Mouse (Mus musculus): ENCODE results near the gene Vps13a.
"Not testable (repeated sequence)": the region's sequence is repeated elsewhere in the genome, so short reads cannot be mapped to it uniquely, and the experiment has no call there.

Gene Vps13a

DNA sequence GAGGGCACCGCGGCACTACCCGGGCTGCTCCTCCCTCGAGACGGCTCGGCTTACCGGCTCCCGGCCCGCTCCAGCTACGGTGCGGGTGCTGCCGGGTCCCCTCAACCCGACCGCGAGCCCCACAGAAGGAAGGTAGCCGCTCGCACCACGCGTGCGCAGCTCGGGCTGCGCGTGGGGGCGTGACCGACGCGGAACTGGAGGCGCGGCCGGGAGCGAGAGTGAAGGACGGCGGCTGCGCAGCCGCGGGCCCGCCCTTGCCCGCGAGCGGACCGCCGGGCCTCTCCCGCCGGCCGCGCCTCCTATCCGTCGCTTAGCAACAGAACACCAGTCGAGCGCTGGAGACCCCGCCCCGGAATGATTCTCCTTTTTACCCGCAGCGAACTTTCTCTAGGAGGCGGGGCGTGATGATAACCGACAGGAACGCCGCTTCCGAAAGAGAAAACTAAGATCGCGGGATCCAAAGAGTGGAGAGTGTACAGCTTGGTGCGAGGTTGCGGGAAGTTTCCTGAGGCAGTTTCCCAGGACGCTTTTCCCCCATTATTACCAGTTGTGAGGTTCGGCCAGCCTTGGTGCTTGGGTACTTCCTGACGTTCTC, at the start of gene Vps13a:
TSS of gene Vps13a (minus strand) at position 144 of the 595 bp plus-strand sequence.
- peak; percentile 57 to 76 for DNase-seq (ENCODE audit: low spot score in 2 of 2)

DNA sequence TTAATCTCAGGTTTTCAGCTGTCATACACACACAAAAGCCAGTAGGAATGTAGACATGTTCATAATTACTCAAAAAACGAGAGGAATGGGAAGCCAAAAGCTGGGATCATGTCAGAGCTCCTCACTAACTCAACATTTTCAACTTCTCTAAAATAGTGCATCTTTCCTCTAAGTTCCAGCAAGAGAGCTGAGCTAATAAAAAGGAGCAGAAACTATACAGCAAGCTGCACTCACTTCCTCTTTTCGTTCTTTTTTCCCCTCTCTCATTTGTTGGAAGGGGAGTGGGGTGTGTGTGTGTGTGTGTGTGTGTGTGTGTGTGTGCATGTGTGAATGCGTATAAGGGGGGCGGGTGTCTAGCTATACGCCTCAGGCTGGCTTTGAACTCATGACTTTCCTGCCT, 46.9 kb upstream of the Vps13a start:
- no peak for DNase-seq (ENCODE audit: low spot score in 2 of 2)

DNA sequence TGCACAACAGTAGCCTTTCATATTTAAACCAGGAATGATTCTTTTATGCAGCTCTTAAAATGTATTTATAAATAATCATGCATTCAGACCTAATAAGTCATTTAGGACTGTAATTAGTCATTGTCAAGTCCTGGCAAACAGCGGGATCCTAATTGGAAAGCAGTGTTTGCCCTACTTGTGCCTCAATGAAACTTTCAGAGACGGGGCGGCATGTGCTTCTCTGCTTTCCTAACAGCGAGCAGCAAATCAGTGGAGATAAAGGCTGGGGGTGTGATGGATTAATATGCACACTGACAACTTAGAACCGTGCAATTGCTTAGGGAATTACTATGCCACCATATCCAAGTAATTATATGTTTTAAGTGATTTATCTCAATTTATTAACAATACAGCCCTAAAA, 44.5 kb upstream of the Vps13a start:
- no peak for DNase-seq (ENCODE audit: low spot score in 2 of 2)

DNA sequence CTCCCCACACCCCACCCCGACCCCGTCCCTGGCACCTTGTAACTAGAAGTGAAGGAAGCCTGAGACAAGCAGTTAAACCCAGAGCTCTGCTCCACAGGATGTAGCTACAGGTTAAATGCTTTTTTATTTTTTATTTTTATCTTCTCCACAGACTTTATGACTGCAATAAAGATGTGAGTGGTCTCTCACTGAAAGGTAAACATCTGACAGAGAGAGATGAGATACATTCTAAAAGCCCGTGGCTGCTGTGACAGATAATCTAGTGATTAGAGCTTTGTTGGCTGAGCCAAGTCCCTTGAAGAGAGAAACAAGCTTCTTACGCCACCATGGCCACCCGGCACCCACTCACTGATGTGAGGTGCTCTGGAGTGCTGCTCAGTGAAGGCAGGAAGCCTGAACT, 34.1 kb upstream of the Vps13a start:
- no peak for DNase-seq (ENCODE audit: low spot score in 2 of 2)

DNA sequence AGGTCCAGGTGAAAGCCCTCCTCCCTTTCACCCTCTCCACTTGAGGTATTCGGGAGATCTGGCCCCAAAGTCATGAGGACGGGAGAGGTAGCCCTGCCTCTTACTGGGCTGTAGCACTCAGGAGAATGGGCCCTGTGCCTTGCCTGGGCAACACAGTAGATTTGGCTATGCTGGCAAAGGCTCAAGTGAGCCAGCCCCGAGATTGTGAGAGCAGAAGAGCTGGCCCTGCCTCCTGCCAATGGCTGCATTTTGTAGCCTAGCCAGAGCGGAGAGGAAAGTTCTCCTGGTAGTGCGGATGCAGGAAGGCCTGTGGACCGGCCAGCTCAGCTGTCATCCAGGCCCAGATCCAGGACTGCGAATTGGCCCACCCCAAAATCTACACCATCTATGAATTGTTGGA, 32.6 kb upstream of the Vps13a start:
- DNase-seq (ENCODE audit: low spot score in 2 of 2), result no peak

DNA sequence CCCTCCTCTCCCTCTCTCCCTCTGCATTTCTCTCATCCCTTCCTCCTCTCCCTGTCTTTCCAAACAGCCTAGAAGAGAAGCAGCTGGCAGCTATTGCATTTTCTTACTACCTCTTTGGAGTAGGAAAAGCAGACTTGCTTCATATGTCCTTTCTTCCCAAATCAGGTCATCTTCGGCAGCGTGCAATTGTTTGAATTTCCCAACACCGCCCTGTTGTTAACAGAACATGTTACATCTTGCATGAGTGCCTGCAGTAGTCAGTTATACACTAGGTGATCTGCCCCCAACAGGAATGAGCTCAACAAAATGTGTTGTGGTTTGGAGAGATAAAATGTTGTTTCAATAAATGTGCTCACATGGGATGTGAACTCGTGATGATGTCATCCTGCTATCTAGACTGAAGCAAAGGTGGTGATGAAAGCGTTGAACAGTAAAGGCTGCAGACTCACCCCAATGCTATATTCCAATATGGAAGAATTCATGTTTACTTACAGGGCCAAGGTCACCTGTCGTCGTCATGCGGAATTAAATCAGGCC, 31.4 kb upstream of the Vps13a start:
- no peak for DNase-seq (ENCODE audit: low spot score in 2 of 2)

DNA sequence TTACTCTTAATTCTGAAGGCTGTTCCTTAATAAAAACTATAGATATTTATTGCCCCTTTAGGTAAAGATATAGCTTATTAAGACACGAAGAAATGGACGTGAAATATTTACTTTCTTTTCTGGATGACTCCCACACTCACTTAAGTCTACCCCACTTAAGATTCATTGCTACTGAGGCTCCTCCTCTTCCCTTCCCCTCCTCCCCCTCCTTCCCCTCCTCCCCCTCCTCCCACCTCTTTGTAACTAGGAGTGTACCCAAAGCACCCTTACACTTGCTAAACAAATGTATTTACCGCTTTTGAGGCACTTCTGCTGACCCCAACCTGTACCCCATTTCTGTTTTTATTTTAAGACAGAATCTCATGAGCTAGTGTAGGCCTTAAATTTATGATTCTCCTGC, 24.4 kb upstream of the Vps13a start:
- no peak for DNase-seq (ENCODE audit: low spot score in 2 of 2)

DNA sequence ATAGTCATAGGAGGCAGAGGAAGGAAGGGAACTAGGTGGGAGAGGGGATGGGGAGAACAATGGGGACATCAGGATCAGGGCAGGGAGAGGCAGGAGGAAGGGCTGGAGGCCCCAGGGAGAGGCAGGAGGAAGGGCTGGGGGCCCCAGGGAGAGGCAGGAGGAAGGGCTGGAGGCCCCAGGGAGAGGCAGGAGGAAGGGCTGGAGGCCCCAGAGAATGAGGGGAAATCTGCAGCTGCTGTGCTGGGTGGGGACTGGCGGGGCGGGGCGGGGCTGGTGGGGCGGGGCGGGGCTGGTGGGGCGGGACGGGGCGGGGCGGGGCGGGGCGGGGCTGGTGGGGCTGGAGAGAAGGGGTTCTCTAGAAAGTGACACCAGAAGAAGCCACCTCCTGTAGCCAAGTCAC, 23.8 kb upstream of the Vps13a start:
- no peak for DNase-seq (ENCODE audit: low spot score in 2 of 2)

DNA sequence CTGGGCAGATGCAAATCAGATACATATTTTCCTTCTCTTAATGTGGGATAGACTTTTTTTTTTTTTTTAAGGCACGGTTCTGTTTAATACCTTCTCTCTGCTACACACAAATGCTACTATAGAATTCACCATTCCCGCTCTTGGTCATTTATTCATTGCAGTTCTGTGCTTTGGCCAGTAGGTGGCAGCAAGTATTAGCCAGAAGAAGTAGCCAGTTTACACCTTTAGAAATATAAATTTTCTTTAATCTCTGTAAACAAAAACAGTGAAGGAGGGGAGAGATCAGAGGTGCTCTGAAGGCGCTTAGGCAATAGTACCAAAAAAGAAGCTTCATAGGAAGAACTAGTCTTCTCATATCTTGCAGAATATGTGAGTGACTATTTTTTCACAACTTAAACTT, 22.0 kb upstream of the Vps13a start:
- peak in 1 of 2 experiments; percentile 42 for DNase-seq (ENCODE audit: low spot score in 2 of 2)

DNA sequence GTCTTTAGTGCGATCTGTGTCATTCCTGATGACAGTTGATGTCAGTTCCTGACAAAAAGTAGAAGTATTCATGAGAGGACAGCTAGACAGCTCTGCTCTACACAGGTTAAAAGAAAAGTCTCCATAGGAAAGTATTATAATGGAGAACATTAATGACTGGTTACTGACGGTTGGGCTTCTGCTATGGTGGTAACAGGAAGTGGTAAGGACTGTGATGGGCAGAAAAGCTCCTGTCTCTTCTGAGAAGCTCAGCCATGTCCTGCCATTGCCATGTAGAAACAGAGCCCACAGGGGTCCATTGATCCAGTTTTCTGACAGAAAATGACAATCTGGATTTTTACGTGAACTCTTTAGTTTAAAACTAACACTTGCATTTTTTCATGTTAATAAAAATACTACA, 21.4 kb upstream of the Vps13a start:
- no peak for DNase-seq (ENCODE audit: low spot score in 2 of 2)

DNA sequence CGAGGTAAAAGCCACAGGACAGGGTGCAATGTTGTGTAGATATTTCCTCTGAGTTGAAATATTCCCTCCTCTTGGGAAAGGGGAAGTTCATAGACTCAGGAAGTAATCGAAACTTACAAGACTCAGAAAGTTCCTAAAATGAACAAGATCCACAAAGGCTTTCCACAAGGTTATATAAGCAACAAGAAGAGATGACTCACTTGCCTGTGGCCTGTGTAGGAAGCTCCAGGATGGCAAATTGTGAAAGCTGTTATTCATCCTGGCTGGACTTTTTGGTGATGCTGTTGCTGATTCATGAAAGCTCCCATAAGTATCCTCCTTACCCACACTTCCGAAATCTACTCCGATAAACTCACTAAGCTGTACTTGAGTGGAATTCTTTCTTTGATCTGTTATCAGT, 17.2 kb upstream of the Vps13a start:
- no peak for DNase-seq (ENCODE audit: low spot score in 2 of 2)

DNA sequence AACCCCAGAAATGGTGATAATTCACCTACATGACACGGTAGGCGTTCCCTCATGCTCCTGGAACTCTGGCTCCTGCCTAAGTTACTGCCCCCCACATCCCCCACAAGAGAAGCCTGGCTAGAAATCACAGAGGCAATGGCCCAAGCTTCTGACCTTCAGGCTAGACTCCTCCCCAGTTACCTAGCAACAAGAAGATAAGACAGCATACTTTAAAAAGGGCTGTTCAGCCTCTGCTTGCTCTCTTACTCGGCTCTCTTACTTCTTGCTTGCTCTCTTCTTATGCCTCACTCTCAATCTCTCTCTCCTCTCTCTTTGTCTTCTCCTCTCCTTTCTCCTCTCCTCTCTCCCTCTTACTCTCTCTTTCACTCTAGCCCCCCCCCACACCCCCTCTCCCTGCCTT, 13.8 kb upstream of the Vps13a start:
- DNase-seq (ENCODE audit: low spot score in 2 of 2), result not testable (repeated sequence)

DNA sequence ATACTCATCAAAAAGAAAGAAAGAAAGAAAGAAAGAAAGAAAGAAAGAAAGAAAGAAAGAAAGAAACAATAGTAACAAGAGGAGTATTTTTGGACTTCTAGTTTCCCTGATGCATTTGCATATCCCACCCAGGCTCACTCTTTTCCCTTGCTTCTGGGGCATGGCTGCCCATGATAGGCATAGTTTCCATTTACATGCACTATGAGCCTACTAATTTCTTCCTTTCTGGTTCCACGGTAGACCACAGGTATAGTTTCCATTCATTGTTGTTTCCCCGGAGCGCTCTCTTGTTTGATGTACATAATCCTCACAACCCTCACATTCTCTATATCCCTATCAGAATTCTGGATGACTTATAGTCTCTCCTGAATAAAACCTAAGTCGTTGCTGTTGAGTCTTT, 9.2 kb upstream of the Vps13a start:
- no peak for DNase-seq (ENCODE audit: low spot score in 2 of 2)

DNA sequence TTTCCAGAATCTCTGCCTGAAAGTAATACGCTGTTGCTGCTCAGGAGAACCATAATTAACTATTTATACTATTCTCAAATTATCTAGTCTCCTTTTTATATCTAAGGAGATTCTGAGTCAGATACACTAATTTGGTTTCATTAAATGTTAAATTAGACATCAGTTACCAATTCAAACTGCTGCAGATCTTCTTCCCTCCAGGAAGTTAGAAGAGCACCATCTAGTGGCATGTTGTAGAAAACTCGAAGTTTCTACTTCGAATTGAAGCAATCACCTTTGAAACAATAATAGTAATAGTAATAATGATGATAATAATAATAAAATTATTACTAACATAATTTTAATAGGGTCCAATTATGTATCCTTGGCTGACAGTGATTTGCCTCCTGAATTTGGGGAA, 4.1 kb upstream of the Vps13a start:
- no peak for DNase-seq (ENCODE audit: low spot score in 2 of 2)

DNA sequence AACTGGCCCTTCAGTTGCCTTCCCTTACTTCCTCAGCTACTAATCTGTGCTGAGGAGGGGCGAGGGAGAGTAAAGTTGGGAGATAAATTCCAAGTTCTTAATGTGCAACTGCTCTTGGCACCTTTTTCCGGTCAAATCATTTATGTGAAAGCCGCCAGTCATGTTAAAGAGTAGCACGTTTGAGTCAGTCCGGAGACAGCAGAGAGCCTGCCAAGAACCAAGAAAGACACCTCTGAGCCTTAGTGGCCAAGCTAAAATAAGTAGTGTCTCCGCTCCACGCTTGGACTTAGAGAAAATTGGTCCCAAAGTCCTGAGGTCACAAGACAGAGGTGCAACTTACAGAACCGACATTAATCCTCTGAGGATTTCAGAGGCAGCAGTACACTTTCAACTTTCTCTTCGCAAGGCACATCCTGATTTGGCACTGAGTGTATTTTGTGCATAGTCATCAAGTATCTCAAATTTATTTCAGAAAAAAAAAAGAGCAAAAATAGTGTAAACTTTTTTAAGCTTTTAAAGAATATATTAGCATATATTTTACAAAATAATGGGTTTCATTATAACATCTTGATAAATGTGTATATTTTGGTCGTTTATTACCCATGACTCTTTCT, 780 bp upstream of the Vps13a start:
- DNase-seq (ENCODE audit: low spot score in 2 of 2), result no peak

DNA sequence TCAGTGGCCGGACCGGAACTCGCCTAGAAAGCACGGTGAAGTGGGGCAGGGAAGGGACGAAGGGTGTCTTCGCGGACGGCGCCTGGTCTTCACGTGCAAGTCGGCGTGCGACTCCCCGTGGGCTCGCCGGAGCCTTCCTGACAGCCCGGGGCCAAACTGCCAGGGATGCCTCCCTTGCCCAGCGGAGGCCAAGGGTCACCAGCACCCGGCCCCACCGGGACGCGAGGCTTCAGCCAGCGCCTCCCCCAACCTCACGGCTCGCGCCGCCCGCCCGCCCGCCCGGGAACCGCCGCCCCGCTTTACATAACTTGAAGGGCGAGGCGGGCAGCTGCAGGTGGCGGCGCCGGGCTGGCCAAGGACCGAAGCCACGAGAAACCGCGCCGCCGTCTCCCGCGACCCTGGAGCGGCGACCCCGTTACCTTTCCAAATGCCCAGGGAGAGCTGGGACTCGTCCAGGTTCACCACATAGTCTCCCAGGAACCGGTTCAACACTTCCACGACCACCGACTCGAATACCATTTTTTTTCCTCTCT, 416 bp downstream of the Vps13a start:
- DNase-seq (ENCODE audit: low spot score in 2 of 2), result peak in 1 of 2 experiments; percentile 22

DNA sequence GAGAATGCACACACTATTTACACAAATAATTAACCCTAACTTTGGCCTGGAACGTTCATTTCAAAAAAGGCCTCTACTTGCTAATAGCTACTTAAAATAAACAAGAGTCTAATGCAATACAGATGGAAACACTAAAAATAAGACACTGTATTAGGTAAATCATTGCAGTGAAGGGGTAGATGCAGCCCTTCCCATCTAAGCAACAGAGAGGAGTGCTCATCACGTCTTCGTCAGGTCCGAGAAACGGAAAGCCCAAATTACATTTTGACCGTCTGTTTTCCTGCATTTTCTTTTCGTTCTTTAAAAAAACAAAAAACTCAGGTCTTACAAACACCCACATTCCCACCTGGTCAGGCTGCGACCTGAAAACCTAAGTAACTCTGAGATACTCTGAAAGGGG, 947 bp downstream of the Vps13a start:
- no peak for DNase-seq (ENCODE audit: low spot score in 2 of 2)

DNA sequence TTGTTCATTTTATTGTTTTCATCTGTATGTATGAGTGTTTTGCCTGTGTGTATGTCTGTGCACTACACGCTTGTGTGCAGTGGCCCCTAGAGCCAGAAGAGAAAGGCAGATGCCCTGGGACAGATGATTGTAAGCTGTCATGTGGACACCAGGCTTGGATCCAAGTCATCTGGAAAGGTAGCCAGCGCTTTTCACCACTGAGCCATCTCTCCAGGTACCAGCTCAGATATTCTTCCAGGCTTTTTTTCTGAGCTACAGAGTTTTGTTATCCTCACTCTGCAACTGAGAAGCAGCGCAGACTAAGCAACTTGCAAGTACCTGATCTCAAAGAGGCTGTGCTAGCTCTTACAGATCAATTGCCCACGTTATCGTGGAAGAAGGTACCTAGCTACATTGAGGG, 1.5 kb downstream of the Vps13a start:
- no peak for DNase-seq (ENCODE audit: low spot score in 2 of 2)

DNA sequence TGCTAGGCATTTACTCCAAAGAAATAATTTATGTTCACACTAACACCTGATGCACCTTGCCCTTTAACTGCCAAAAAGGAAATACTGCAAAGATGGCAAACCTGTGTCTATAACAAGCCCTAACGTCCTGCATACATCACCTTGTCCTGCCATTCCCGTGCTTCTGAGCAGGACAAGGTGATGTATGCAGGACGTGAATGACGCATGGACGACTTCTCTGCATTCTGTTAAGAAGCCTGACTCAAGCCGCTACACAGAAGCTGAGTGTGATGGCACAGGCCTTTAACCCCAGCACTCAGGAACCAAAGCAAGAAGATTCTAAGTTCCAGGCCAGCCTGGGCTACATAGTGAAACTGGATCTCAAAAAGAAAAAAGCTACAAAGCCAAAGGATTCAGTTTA, 2.2 kb downstream of the Vps13a start:
- DNase-seq (ENCODE audit: low spot score in 2 of 2), result no peak

DNA sequence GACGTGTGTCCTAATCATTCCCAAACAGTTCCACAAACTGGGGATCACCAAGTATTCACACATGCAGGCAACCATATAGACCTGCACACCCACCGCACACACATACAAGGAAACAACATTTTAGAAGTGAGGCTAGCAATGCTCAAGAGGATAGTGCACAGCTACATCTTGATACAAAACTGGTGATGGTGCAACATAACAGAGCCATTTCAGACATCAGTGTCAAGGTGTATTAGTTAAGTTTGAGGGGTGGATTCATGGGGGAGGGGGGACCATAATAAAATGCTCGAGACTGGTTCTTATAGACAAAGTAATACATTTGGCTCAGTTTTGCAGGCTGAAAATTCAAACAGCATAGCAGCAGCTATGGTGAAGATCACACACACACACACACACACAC, 2.8 kb downstream of the Vps13a start:
- no peak for DNase-seq (ENCODE audit: low spot score in 2 of 2)

DNA sequence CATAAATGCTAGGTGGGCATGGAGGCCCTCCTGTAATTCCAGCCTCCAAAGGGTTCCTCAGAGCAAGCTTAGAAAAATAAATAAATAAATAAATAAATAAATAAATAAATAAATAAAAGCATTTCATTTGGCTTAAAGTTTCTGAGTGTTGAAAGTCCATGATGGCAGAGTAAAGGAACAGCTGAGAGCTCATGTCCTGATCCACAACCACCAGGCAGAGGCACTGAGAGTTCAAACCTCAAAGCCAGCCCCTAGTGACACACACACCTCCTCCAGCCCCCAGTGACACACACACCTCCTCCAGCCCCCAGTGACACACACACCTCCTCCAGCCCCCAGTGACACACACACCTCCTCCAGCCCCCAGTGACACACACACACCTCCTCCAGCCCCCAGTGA, 3.3 kb downstream of the Vps13a start:
- DNase-seq (ENCODE audit: low spot score in 2 of 2), result not testable (repeated sequence)

DNA sequence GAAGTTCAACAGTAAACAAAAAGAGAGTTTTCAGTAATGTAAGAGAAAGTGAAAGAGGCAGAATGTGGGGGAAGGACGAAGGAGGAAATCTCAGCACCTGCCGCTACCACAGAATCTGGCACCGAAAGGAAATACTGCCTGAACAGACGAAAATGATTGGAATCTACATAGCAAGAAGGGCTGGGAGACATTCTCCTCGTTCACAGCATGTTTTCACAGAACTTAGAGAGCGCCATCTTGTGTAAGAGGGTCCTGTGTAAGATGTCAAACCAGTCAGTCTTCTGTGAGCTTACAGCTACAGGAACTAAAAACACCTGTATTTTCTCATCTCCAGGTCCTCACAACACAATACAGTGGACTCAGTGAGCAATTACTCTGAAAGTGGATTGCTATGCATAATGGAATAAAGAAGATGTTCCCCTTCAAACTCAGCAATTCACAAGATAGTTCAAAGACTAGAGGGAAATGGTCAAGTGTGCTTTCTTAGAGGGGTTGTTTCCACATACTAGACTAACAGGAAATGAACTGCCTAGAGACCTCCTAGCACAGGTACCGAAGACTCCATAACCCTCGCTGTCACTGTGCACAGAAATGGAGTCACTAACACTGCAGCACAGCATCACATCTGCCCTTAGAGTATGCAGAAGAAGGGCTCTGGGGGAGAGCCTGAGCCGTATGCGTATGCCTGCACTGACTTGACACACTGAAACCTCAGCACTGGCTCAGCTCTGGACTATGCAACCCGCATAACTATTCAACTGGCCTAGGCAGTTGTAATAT, 7.3 kb downstream of the Vps13a start:
- no peak for DNase-seq (ENCODE audit: low spot score in 2 of 2)

DNA sequence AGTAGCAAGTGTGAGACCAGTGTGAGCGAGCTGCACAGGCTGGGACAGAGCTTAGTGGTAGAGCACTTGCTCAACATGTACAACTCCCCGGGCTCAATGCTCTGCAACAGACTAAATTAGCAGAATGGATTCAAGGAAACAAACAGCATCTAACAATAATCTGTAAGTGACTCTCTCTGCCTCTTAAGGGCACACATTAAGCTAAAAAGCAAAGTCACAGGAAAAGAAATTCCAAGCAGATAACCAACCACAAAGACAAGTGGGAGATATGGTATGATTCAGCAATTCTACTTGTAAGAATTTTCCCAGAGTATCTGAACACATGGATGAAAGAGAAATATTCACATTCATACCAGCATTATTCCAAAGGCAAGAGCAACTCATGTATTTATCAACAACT, 13.3 kb downstream of the Vps13a start:
- no peak for DNase-seq (ENCODE audit: low spot score in 2 of 2)

Measured in frontal cortex, postnatal 25 days (tissue).